Mouse (Mus musculus) splenic B cell, adult 2 months (primary cell): ENCODE measurements at regions not wholly inside any gene's neighbourhood (a gene's known extent, or its start where the extent isn't known, plus 50 kb on each side); places are given as distances from the start of the nearest gene placed in this dataset.

Experiments
- DNase-seq: peaks from one replicate; pipeline ENCODE4 v3.0.0-alpha.2; 2011; ENCODE audit warnings: low read depth, low spot score
- H3K27me3 ChIP-seq: 2 replicates; pipeline ENCODE4 v1.6.1; 2012; ENCODE audit warnings: mild to moderate bottlenecking, low read length, moderate library complexity, mixed read lengths; ENCODE audit not compliant: control insufficient read depth, poor library complexity, insufficient read depth, severe bottlenecking
- H3K36me3 ChIP-seq: 2 replicates; pipeline ENCODE4 v1.6.1; 2012; ENCODE audit warnings: mild to moderate bottlenecking, low read length, moderate library complexity, mixed read lengths; ENCODE audit not compliant: control insufficient read depth, poor library complexity, insufficient read depth, severe bottlenecking

DNA sequence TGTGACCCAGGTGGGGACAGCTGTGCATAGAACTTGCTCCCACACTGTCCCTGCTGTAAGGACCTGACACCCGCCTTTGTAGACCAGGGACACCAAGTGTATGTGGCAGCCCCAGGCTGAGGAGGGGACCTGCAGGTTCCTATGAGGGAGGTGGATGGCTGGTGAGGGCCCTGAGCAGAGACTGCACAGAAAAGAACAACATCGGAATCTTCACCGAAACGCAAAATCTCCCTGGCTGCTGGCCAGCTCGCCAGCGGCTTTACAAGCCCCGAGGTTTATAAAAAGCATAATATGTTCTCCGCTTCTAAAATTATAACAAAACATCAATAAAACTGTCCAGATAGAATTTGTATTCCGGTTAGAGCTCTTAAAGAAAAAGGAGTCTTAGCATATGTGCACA is 68.9 kb upstream of the Irs2 start:
- H3K27me3 ChIP-seq = no peaks in the 10 kb centered on the region
- H3K36me3 ChIP-seq = no peaks in the 10 kb centered on the region
- DNase-seq = no peak

DNA sequence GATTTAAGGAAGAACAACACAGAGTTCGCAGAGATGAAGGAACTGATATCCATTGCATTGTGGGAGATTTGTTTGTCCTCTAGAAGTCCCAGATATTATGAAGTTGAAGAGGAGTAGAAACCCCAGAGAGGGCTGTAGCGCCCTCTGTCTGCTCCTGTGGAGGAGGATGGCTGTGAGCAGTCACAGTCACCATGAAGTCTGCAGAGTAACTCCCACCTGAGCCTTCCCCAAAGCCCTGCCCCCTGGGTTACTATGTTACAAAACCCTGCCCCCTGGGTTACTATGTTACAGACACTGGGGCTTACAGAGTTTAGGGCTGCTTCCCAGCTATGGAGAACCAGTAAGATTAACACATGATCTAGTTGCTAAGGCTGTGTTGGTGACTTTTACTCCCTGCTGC is 62.9 kb upstream of the Irs2 start:
- H3K36me3 ChIP-seq = no peaks in the 10 kb centered on the region
- peak; percentile 42 for DNase-seq
- no peaks in the 10 kb centered on the region for H3K27me3 ChIP-seq

DNA sequence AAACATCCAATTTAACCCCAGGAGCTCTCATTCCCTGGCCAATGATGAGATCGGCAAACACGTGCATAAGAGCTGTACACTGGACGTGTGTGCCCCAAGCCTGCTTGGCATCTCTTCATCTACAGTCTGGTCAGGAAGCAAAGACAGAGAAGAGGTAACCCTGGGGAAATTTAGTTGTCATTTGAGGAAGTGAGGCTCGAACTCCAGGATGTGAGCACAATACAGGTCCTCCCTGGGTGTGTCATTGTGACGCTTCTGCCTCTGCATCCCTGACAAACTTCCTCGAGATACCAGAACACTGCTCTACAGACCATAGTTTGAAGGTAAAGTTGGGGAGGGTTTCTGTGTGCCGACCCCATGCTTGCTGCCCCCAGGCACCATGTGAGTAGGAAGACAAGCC is 59.2 kb upstream of the Irs2 start:
- no peaks in the 10 kb centered on the region for H3K27me3 ChIP-seq
- H3K36me3 ChIP-seq = no peaks in the 10 kb centered on the region
- peak; percentile 47 for DNase-seq

DNA sequence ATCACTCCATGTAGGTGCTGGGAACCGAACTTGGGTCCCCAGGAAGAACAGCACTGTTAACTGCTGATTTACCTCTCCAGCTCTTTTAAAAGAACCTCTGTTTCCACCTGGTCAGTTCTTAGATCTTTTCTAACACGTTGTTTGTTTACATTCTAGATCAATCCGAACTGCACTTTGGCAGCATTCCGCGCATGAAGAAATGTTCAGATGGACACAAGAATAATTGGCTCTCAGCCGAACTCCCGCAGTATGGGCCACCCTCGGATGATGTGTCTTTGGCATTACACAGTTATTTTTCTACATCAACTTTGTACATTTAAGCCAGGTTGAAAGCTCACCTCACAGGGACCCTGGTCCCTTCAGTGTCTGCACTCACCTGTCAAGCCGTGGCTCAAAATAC is 57.7 kb upstream of the Irs2 start:
- DNase-seq = no peak
- H3K27me3 ChIP-seq = no peaks in the 10 kb centered on the region
- H3K36me3 ChIP-seq = no peaks in the 10 kb centered on the region

DNA sequence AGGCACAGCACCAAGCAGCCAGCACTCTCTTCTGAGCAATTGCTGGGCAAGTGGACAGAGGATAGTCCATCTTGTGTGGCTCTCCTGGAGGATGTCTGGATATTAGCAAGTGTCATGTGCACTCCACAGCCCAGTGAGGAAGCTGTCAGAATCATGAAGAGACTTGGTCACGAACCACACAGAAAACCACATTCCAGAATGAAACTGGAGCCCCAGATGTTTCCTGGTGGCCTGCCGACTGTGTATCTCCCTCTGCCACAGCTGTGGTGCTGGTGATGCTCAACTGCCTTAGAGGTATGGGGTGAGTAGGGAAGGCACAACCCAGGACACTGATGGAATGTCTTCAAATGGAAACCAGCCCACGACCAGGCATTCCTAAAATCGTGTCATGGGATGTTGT is 57.0 kb upstream of the Irs2 start:
- no peak for DNase-seq
- no peaks in the 10 kb centered on the region for H3K36me3 ChIP-seq
- no peaks in the 10 kb centered on the region for H3K27me3 ChIP-seq

DNA sequence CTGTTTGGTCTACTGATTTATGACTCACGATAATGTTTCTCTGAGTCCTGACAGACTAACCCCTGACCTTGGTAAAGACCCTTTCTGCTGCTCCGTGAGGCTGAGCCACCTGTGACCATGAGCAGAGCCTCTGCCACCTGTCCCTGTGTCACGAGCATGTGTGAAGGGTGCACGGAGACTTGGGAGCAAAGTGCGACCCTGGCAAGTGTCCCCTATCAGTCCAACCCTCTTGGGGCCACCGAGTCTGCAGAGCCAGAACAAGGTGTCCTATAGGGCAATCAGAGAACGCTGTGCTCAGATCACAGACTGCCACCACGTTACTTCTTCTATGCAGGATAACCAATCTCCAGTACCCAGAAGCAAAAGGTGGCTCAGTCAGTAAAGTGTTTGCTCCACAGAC is 54.8 kb upstream of the Irs2 start:
- H3K27me3 ChIP-seq = no peaks in the 10 kb centered on the region
- DNase-seq = no peak
- no peaks in the 10 kb centered on the region for H3K36me3 ChIP-seq

DNA sequence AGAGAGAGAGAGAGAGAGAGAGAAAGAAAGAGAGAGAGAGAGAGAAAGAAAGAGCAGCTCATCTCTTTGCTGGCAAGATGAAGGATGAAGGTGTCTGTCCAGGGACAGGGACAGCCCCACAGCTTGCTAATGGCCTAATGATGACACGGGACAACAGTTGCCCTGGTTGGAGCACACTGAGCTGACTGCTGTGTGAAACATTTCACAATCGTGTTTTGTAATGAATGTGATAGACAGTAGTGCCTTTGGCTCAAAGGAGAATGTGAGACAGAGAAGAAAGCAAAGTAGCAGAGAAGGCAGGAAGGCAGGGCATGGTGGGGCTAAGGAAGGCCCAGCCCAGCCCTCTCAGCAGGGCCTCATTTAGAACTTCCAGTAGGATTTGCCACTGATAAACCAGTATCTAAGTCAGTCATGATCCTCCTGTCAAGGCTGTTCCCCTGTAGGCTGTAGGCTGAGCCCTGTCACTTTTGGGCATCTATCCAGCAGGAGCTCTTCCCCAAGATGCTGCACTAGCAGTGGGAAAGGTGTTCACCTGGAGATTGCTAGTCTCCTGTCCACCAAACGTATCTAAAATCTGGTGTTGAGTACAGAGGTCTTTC is 54.2 kb upstream of the Irs2 start:
- no peak for DNase-seq
- H3K27me3 ChIP-seq = no peaks in the 10 kb centered on the region
- H3K36me3 ChIP-seq = no peaks in the 10 kb centered on the region

DNA sequence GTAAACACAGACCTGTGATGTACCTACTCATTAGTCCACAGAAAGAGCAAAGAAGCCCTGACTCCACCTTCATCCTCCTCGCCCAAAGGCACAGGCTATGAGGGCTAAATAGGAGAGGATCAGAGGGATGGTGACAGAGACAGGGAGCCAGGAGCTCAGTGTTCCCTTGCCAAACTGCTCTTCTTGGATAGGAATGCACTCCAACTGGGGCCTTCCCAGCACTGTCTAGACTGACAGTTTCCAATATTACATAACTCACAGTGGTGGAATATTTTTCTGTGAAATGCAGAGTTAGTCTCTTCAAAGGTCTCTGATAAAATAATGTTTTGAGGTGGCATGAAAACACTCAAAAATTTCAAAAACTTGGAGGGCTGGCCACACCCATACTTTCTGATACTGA is 53.5 kb upstream of the Irs2 start:
- no peaks in the 10 kb centered on the region for H3K27me3 ChIP-seq
- no peak for DNase-seq
- H3K36me3 ChIP-seq = no peaks in the 10 kb centered on the region

DNA sequence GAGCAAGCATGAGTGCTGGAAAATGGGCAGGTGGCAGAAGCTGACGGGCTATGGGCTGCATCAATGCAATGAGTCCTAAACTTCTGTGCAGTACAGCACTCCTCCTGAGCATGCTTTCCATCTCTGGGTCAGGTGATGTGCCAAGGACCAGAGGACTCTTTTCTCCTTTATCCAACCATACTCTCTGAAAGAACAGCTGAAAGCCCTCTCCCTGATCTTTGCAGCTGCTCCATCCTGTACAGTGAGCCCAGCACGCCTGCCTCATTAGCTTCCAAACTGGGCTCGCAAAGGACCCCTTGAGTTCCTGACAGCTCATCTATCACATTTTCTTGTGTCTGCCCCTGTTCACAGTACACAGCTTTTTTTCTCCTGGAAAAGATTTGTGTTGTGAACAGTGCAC is 52.3 kb upstream of the Irs2 start:
- Histone ChIP-seq H3K36me3 (no peaks in the 10 kb centered on the region), H3K27me3 (no peaks in the 10 kb centered on the region)
- no peak for DNase-seq

DNA sequence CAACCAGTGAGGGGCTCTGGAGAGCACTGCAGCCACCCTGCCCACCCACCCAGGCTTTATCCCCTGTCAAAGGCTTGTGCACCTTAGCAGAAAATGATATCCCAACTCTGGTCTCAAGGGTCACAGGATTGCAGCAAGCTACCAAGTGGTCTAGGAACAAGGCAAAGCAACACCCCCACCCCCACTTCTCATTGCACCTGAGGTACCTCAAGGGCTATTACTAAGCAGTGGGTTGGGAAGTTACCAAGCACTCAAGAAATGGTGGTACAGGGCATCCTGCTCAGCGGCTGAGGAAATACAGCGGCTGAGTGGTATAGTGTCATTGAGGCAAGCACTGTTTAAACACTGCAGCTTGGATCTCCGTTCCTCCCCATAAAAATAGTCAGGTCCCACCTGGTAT is 50.1 kb upstream of the Irs2 start:
- H3K36me3 ChIP-seq = no peaks in the 10 kb centered on the region
- no peaks in the 10 kb centered on the region for H3K27me3 ChIP-seq
- DNase-seq = no peak
